Mouse (Mus musculus) testis, postnatal 10 days (tissue): ENCODE results near the gene Add3.
"Not testable (repeated sequence)": the region's sequence is repeated elsewhere in the genome, so short reads cannot be mapped to it uniquely, and the experiment has no call there.

Source experiments
- DNase-seq: peaks from one replicate; pipeline ENCODE4 v3.0.0; 2021; ENCODE audit warnings: low spot score

Gene Add3

DNA sequence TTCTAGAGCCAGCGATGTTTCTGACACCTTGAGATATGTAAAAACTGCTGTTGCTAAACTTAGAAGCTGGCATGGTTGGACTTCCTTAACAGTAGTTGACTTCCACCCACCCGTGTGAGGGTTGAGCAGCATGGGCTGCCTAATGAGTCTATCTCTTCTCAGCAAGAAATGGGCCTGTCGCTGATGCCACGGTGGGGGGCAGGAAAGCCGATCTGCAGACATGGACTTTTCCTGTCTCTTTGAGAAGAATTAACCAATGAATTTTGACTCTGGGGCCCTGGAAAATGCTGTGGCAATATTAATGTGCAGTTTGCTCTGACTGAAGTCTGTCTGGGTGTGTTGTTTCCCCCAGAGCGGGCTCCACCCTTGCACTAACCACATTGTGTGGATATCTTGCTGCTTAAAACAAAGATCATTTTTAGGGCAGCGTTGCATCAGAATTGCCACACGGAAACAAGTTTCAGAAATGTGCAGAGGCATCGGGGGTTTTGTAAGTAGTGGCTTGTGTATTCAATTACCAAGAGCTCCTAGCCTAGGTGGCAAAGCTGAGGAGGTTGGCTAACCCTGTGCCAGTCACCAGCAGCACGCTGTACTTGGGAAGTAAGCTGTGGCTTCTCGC is 53.8 kb downstream of the Add3 start:
- no peak for DNase-seq

DNA sequence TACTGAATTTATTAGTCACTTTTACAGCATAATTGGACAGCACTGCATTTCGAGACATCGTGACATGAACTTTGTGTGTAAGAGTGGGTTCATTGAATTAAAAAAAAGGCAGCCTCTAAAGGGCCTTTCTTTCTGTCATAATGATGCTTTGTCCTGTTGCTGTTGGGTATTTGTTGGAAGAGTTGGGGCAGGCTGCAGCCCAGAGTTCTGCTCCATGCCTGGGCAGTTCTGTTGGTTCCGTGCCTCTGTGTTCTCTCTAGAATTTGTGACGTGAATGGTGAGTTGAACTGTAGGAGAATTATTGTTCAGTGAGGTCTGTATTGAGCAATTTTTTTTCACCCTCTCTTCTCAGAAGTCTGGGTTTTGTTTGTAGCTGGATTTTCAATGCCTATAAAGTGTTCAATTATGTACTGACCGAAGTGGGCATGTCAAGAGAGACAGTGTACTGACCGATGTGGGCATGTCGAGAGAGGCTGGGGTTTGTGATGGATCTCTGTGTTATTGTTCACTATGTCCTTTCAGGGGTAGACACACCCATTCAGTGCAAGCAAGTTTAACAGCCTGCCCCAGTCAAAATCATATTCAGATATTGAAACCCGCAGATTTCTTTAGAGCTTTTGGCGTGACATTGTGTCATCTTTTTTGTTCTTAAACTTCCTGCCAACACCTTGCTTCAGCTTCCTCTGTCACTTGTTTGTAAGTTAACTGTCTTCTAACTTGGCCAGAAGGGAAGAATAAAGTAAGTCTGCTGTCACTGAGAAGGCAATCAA is 54.7 kb downstream of the Add3 start:
- no peak for DNase-seq

GRCm38 (mm10) chr19:53196961-53197360 is 56.7 kb downstream of the Add3 start:
- DNase-seq: no peak

GRCm38 (mm10) chr19:53197766-53198165 is 57.5 kb downstream of the Add3 start:
- DNase-seq: no peak

DNA sequence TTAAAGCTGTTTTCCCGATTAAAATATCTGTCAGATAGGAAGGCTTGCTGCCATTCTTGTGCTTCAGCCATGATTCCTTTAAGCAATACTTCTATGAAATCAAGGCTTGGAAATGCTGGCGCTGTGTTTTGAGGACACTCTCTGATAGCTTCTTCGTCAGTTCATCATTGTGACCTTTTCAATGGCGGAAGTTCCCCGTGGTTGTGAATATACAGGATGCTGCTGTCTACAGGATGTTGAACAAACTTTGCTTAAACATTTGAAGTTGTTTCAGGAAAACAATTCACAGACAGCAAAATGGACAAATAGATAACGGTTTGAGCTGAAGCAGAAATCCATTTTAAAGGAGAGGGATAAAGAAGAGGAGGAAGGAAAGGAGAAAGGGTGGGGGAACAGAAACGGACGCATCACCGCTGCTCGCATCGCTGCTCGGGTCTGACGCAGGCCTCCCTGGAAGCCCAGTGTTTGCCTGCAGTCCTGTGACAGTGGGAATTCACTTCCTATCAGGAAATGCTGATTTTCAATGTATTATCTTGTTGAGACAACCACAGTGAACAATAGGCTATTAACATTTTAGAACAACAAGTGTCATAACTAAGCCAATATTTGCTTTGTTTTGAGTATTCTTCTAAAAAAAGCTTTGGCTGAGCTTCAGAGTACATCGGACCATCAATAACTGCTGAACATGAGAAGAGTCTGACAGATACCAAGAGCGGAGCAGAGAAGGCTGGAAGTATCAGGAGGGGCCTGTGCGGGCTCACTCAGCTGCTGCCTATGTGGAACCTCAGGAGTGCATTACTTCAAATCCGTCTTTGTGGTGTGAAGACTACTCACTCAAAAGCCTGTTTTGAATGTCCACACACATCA is 58.7 kb downstream of the Add3 start:
- DNase-seq: no peak

GRCm38 (mm10) chr19:53199711-53200110 is 59.5 kb downstream of the Add3 start:
- no peak for DNase-seq

DNA sequence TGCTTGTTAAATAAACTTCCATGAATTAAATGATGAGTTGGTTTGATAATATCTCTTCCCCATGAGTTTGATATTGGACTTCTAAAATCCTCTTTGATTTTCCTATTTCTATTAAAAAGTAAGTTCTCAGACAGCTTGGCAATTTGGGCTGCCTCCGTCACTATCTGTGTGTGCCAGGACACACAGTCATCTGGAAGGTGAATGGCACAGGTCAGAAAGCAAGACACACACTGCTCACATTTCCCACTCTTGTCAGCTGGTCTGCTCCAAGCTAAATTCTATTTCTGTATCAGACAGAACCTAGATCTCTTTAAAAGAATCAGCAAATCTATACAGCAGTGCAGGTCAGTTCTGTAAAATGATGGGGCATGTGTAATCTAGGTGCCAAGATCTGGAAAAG is 61.9 kb downstream of the Add3 start:
- DNase-seq: no peak

GRCm38 (mm10) chr19:53206986-53207385 is 66.7 kb downstream of the Add3 start:
- DNase-seq: no peak

DNA sequence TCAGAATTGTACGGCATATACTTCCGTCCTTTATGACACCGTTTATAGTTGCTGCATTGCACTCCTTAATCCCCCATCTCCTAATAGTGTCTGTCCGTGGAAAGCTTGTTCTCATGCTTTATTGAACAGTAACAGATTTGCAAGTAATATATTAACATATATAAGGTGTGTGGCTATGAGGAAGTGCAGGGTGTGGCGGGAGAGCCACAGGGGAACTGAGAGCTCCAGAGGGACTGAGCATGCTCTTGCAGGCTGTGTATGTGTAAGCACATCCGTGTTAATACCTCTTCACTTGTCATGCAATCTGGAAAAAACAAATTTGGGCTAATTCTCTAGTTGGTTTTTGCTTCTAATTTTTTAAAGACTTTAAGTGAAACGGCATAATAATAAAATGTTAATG is 68.6 kb downstream of the Add3 start:
- no peak for DNase-seq

DNA sequence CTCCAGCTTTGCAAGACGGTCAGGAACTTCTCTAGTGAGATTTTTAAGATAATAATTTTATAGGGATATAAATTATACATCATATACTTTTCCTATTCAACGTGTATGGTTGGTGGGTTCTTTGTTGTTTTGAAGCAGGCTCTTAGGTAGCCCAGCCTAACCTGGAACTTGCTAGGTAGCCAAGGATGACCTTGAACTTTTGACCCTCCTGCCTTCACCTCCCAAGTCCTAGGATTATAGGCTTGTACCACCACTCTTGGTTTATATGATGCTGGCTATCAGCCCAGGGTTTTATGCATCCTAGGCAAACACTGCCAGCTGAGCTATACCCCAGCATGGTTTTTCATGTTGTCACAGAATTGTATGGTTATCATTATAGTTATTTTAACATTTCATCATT is 70.0 kb downstream of the Add3 start:
- DNase-seq: no peak

- DNase-seq: no peak
These were observed 75.1 kb downstream of the Add3 start for GRCm38 (mm10) chr19:53215352-53215751.

DNA sequence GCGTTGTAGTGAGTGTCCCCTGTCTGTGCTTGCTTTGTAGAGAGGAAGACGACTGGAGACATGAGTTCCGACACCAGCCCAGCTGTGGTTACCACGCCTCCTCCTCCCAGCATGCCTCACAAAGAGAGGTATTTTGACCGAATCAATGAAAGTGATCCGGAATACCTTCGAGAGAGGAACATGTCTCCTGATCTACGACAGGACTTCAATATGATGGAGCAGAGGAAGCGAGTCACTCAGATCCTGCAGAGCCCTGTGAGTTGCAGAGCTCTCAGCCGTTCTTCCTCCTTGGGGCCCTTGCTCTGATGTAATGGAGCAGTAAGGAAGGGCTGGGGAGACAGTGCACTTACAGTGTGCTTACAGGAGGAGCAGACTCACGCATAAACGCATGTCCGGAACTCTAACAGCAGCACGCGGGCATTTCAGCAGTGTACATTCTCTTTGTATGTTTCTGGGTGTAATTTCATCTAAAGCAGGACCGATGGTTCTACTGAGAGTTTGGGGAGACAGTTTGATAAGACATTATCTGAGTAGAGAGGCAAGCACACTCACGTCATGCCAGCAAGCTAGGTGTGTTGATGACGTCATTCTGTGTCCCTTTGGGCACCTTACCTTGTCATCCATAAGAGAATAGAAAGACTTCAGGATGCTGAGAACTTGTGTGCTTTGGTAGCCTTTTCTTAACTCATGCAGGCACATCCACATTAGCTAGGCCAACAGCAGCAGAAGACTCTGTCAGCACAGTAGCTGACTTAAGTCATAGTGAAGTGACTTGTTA is 76.7 kb downstream of the Add3 start:
- no peak for DNase-seq

DNA sequence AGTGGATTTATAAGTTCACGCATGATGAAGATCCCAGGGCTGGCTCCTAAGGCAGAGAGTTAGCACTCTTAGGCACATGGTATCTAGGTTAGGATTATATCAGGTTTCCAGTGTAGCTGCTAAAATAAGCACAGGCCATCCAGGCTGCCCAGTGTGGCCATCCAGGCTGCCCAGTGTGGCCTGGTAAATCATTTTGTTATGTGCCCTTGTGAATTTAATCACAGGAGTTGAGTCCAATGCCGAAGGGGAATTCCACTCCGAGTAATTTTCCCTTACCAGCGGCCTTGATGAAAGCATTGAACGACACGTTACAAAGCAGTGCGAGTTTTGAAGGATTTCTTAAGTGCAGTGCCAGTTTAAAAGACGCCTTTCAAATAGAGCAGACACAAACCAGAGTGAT is 77.6 kb downstream of the Add3 start:
- DNase-seq: no peak

- no peak for DNase-seq
These were observed 79.1 kb downstream of the Add3 start for GRCm38 (mm10) chr19:53219305-53219704.

- no peak for DNase-seq
These were observed 80.9 kb downstream of the Add3 start for GRCm38 (mm10) chr19:53221186-53221585.

GRCm38 (mm10) chr19:53225249-53226070 is 85.2 kb downstream of the Add3 start:
- DNase-seq: not testable (repeated sequence)

GRCm38 (mm10) chr19:53226651-53227050 is 86.4 kb downstream of the Add3 start:
- no peak for DNase-seq

- DNase-seq: no peak
These were observed 88.0 kb downstream of the Add3 start for GRCm38 (mm10) chr19:53228064-53228794.

DNA sequence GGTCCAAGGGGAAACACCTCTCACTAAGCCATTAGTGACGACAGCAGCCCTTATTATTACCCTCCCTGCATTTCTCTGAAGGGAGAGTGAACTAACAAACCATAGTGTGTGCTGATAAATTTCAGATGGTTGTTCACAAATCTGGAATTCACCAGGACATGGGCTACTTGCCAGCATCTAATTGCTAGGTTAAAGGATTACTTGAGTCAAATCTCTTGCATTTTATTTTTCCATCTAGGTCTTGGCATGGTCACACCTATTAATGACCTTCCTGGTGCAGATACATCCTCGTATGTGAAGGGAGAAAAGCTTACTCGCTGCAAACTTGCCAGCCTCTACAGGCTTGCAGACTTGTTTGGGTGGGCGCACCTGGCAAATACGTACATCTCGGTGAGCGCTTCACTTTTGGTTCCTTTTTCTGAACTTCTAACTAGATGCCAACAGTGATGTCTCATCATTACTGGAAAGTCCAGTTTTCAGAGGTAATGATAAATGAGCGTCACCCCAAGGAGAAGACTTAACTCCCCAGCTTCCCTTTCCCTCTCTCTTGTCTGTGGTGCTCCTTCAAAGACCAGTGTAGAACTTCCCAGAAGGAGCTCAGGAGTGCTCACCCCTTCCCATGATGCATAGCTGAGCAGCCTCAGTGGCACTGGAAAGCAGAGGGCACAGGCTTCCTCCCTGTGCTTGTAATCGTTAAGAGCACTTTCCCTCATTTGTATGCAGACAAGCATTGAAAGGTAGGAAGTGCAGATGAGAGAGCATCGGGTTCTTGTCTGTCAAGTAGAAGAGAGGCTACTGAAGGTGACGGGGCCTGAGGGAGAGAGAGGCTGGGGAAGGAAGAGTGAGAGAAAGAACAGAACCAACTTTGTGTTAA is 90.9 kb downstream of the Add3 start:
- DNase-seq: no peak

DNA sequence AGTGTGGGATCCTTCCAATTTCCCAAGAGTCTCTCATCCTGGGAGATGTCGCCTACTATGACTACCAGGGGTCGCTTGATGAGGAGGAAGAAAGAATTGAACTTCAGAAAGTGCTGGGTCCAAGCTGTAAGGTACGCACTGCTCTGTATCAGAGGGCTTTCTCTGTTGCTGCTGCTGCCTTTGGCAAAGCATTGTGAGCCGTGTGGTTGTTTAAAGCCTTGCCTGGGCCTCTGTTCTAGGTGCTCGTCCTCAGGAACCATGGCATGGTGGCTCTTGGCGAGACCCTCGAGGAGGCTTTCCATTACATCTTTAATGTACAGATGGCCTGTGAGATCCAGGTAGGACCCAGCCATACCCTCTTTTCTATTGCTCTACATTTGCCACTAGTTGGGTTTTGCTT is 93.3 kb downstream of the Add3 start:
- no peak for DNase-seq
